Mouse (Mus musculus) CH12.LX (cell line): ENCODE data around the gene Spata13.

Experiments used
- CTCF ChIP-seq, 2 experiments: IDR thresholded peaks in 1 of 2; conservative IDR thresholded peaks in 1 of 2; 2 replicates each; pipeline ENCODE4 v1.5.1; 2011 to 2012; ENCODE audit warnings: low read depth in 2 of 2, low read length in 2 of 2, improper control_type of control experiment in 1 of 2, inconsistent platforms in 1 of 2, mild to moderate bottlenecking in 1 of 2, moderate library complexity in 1 of 2
- E2F4 ChIP-seq: IDR thresholded peaks from 2 replicates; pipeline ENCODE4 v1.6.1; 2011; ENCODE audit warnings: low read depth, low read length, improper control_type of control experiment; ENCODE audit not compliant: insufficient replicate concordance
- KAT2A ChIP-seq: IDR thresholded peaks from 2 replicates; pipeline ENCODE4 v1.6.1; 2012; ENCODE audit warnings: low read length, improper control_type of control experiment, inconsistent platforms; ENCODE audit not compliant: insufficient replicate concordance
- MAFK ChIP-seq: IDR thresholded peaks from 2 replicates; pipeline ENCODE4 v1.6.1; 2011; ENCODE audit warnings: low read length, improper control_type of control experiment; ENCODE audit not compliant: insufficient replicate concordance
- MAZ ChIP-seq: IDR thresholded peaks from 2 replicates; pipeline ENCODE4 v1.6.1; 2012; ENCODE audit warnings: low read depth, mild to moderate bottlenecking, inconsistent platforms, low read length, improper control_type of control experiment, moderate library complexity
- POLR2A ChIP-seq: IDR thresholded peaks from 2 replicates; pipeline ENCODE4 v1.6.1; 2011; ENCODE audit warnings: low read depth, mild to moderate bottlenecking, improper control_type of control experiment, low read length
- RCOR1 ChIP-seq: conservative IDR thresholded peaks from 2 replicates; pipeline ENCODE4 v1.6.1; 2012; ENCODE audit warnings: low read depth, mild to moderate bottlenecking, inconsistent platforms, low read length, improper control_type of control experiment
- SIN3A ChIP-seq: IDR thresholded peaks from 2 replicates; pipeline ENCODE4 v1.6.1; 2012; ENCODE audit warnings: low read length, improper control_type of control experiment, inconsistent platforms
- TBP ChIP-seq: conservative IDR thresholded peaks from 2 replicates; pipeline ENCODE4 v1.6.1; 2011; ENCODE audit warnings: low read depth, low read length, improper control_type of control experiment
- USF2 ChIP-seq: conservative IDR thresholded peaks from 2 replicates; pipeline ENCODE4 v1.6.1; 2011; ENCODE audit warnings: low read depth, low read length, improper control_type of control experiment

- no peak for TF ChIP-seq E2F4
- TF ChIP-seq USF2, result no peak
- no peak for TF ChIP-seq SIN3A
- TF ChIP-seq POLR2A, result no peak
- no peak for TF ChIP-seq CTCF (conservative IDR thresholded peaks at IDR 0.05 in 1 of 2, IDR thresholded peaks at IDR 0.05 in 1 of 2; ENCODE audit: low read depth in 2 of 2, low read length in 2 of 2)
- no peak for TF ChIP-seq MAFK
- no peak for TF ChIP-seq MAZ
- TF ChIP-seq TBP, result no peak
- TF ChIP-seq RCOR1, result no peak
- TF ChIP-seq KAT2A, result no peak
These were observed 27.5 kb downstream of the Spata13 start for GRCm38 (mm10) chr14:60661281-60661680.
